Mouse (Mus musculus): Measurements from ENCODE around the gene Npl.

DNA sequence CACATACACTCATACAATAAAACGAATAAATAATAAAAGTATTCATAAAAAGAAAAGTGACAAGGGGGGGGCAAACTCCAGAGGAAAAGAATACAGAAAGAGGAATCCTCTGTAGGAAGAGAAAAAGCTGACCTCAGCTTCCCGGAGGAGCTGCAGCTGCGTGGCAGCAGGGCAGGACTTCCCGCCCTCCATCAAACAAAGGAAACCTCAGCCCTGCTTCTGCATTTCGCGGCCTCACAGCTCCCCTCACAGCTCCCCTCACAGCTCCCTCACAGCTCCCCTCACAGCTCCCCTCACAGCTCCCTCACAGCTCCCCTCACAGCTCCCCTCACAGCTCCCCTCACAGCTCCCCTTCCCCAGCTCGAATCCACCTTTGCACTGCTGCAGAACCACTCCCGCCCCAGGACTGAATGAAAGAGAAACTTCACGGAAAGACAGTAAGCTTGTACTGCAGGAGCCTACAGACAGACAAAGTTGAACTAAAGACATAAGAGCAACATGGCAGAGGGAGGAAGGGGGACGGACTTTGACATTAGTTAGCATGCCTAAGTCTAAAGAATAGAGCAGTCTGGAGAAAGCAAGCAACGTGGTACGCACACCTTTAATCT lies 17.5 kb downstream of the Npl start:
- TF ChIP-seq CTCF (IDR thresholded peaks at IDR 0.05; ENCODE audit: extremely low read depth, insufficient read length, insufficient replicate concordance, low read depth, low read length) (no peak), POLR2A (IDR thresholded peaks at IDR 0.05; ENCODE audit: low read depth, low read length) (no peak)

Data from small intestine, adult 2 months (tissue).